8 mouse cellular contexts compared by ENCODE assay signal in the genomic region with DNA sequence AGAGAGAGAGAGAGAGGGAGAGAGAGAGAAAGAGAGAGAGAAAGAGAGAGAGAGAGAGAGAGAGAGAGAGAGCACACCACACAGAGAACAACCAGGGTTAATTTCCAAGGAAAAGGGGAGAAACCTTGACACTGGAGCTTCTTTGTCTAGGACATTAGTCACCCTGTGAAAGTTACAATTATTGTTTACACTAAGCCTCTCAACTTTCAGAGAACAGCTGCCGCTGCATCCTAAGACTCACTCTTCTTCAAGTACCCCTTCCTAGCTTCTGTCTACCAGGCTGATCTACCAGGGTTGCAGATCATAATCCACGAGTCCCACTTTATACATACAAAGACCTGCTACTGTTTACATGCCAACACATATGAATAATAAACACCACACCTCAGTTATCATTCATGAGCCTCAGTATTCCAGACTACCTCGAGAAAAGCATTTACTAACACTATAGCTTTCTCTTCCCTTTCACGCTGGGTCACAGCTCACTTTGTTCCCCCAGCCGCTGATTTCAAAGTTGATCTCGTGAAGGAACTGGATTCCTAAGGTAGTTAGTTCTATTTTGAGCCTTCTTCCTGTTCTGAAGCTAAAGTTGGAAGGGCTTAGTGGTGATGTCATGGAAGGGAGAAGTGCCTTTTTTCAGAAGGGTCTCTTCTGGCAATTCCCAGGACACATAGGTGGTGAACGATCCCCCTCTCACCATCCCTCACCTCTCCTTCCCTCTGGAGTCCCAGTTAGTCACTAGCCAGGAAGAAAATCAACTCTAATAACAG.
A peak's percentile ranks its signal among the peaks of the same experiment; 100 is the strongest.
DNase-seq lines count a peak whose midpoint lies in the region; ATAC-seq and TF ChIP-seq lines count a peak whose summit lies in the region.

No protein-coding gene starts in this region.

- no peak for DNase-seq in lung, postnatal 10 days
- DNase-seq in liver, embryonic 14.5 days (ENCODE audit: low read depth in 3 of 3, low spot score in 3 of 3) = no peak
- DNase-seq in stomach, postnatal 0 days (ENCODE audit: low spot score) = no peak
- no peak for DNase-seq in cerebellum, postnatal 14 days
- DNase-seq in left cerebral cortex, postnatal 14 days (ENCODE audit: low spot score in 2 of 2) = no peak

- intact Hi-C loops in left cerebral cortex, postnatal 14 days (cut with DNase I) = loop anchor here (10.0 kb wide), 1 partner anchor 291 kb away; the partner anchor contains the start of gene Leprot

- peak overlapping the region; percentile 79; the same call in 1 of the 2 replicates for H3K4me3 ChIP-seq in lung, embryonic 16.5 days (ENCODE audit: low read length)
- H3K4me3 ChIP-seq in heart, embryonic 11.5 days (ENCODE audit: low read depth, low read length) = peak overlapping the region; percentile 84
- no peak overlapping the region for H3K4me3 ChIP-seq in liver, embryonic 14.5 days (ENCODE audit: insufficient read depth in 1 of 2, low read depth in 2 of 2, low read length in 2 of 2)
- H3K4me3 ChIP-seq in stomach, postnatal 0 days (ENCODE audit: low read depth, low read length) = peak overlapping the region; percentile 89

- TF ChIP-seq CTCF in liver, embryonic 14.5 days (IDR thresholded peaks at IDR 0.05; ENCODE audit: low read depth) = no peak
- TF ChIP-seq CTCF in stomach, postnatal 0 days (IDR thresholded peaks at IDR 0.05; ENCODE audit: low read depth) = no peak

- 14% methylated on average over 7 of the region's 7 CpGs for WGBS in lung, embryonic 16.5 days
- WGBS in heart, embryonic 11.5 days (ENCODE audit: insufficient replicate concordance) = 23% methylated on average over 7 of the region's 7 CpGs
- 25% methylated on average over 7 of the region's 7 CpGs for WGBS in liver, embryonic 14.5 days (ENCODE audit: insufficient replicate concordance)
- 12% methylated on average over 7 of the region's 7 CpGs for WGBS in stomach, postnatal 0 days

- peaks cover 12% of the 10 kb centered on the region for H3K4me1 ChIP-seq in lung, embryonic 16.5 days (replicated peaks; ENCODE audit: control insufficient read depth, insufficient read depth, low read length)
- H3K4me1 ChIP-seq in heart, embryonic 11.5 days (ENCODE audit: control insufficient read depth, insufficient read depth, low read length) = peaks cover 8% of the 10 kb centered on the region; the same call in 1 of the 2 replicates
- peaks cover 5 to 17% of the 10 kb centered on the region in 2 experiments for H3K4me1 ChIP-seq in liver, embryonic 14.5 days (replicated peaks; ENCODE audit: control insufficient read depth in 2 of 2, insufficient read depth in 2 of 2, low read length in 1 of 2)
- H3K4me1 ChIP-seq in stomach, postnatal 0 days (replicated peaks; ENCODE audit: control insufficient read depth, insufficient read depth) = no peaks in the 10 kb centered on the region

- peak overlapping the region; percentile 99 for H3K4me2 ChIP-seq in lung, embryonic 16.5 days (ENCODE audit: low read depth, low read length)
- peak overlapping the region; percentile 94 for H3K4me2 ChIP-seq in heart, embryonic 11.5 days
- H3K4me2 ChIP-seq in liver, embryonic 14.5 days (ENCODE audit: low read depth) = peak overlapping the region; percentile 92
- peak overlapping the region; percentile 90 for H3K4me2 ChIP-seq in stomach, postnatal 0 days (replicated peaks; ENCODE audit: low read depth)

- no peak overlapping the region for H3K27ac ChIP-seq in lung, embryonic 16.5 days (ENCODE audit: low read length)
- H3K27ac ChIP-seq in heart, embryonic 11.5 days (ENCODE audit: low read depth, low read length) = peak overlapping the region; percentile 74
- H3K27ac ChIP-seq in liver, embryonic 14.5 days = no peak overlapping the region
- peak overlapping the region; percentile 98 for H3K27ac ChIP-seq in stomach, postnatal 0 days (replicated peaks)

- no peaks in the 10 kb centered on the region for H3K36me3 ChIP-seq in lung, embryonic 16.5 days (ENCODE audit: control insufficient read depth, insufficient read depth, low read length)
- no peaks in the 10 kb centered on the region for H3K36me3 ChIP-seq in heart, embryonic 11.5 days (ENCODE audit: control insufficient read depth, insufficient read depth, low read length)
- H3K36me3 ChIP-seq in liver, embryonic 14.5 days (replicated peaks; ENCODE audit: control insufficient read depth, insufficient read depth, low read depth) = no peaks in the 10 kb centered on the region
- no peaks in the 10 kb centered on the region for H3K36me3 ChIP-seq in stomach, postnatal 0 days (ENCODE audit: control insufficient read depth, insufficient read depth, low read length)

- H3K9me3 ChIP-seq in lung, embryonic 16.5 days (ENCODE audit: control insufficient read depth, low read length) = no peaks in the 10 kb centered on the region
- no peaks in the 10 kb centered on the region for H3K9me3 ChIP-seq in heart, embryonic 11.5 days (replicated peaks; ENCODE audit: control insufficient read depth, low read length)
- no peaks in the 10 kb centered on the region for H3K9me3 ChIP-seq in liver, embryonic 14.5 days (ENCODE audit: control insufficient read depth, low read length)
- H3K9me3 ChIP-seq in stomach, postnatal 0 days (ENCODE audit: control insufficient read depth, low read length) = no peaks in the 10 kb centered on the region

- H3K27me3 ChIP-seq in lung, embryonic 16.5 days (ENCODE audit: control insufficient read depth, insufficient read depth, low read depth, low read length) = no peaks in the 10 kb centered on the region
- H3K27me3 ChIP-seq in heart, embryonic 11.5 days (ENCODE audit: control insufficient read depth, insufficient read depth, low read length) = no peaks in the 10 kb centered on the region
- peaks cover 12% of the 10 kb centered on the region for H3K27me3 ChIP-seq in liver, embryonic 14.5 days (ENCODE audit: control insufficient read depth, insufficient read depth, low read length)
- no peaks in the 10 kb centered on the region for H3K27me3 ChIP-seq in stomach, postnatal 0 days (ENCODE audit: control insufficient read depth, insufficient read depth, low read length)

- no peak for TF ChIP-seq EP300 in liver, embryonic 14.5 days (IDR thresholded peaks at IDR 0.05; ENCODE audit: low read depth)
- TF ChIP-seq EP300 in stomach, postnatal 0 days (optimal IDR thresholded peaks at IDR 0.05) = no peak

- no peak for ATAC-seq in lung, embryonic 16.5 days (ENCODE audit: low read depth)
- ATAC-seq in heart, embryonic 11.5 days (replicated peaks; ENCODE audit: insufficient number of reproducible peaks, low FRiP score, low TSS enrichment) = no peak
- no peak for ATAC-seq in liver, embryonic 14.5 days (ENCODE audit: insufficient read depth)
- no peak for ATAC-seq in stomach, postnatal 0 days (ENCODE audit: low FRiP score, low TSS enrichment)
- no peak for ATAC-seq in erythroid progenitor cell, adult 5-6 weeks (replicated peaks; ENCODE audit: low FRiP score, poor library complexity, severe bottlenecking)

- no peak overlapping the region; the same call in 1 of the 2 replicates for H3K9ac ChIP-seq in lung, embryonic 16.5 days (ENCODE audit: low read length)
- H3K9ac ChIP-seq in heart, embryonic 11.5 days (ENCODE audit: low read depth, low read length) = peak overlapping the region; percentile 86
- no peak overlapping the region for H3K9ac ChIP-seq in liver, embryonic 14.5 days (replicated peaks)
- no peak overlapping the region for H3K9ac ChIP-seq in stomach, postnatal 0 days (ENCODE audit: low read length)

Comparison
In these comparisons a context has a peak if more than half of its experiments do, and no peak if none do; other contexts are left out.
1. H3K27ac ChIP-seq: peak in heart, embryonic 11.5 days (single experiment) and stomach, postnatal 0 days (single experiment); none in lung, embryonic 16.5 days (single experiment) and liver, embryonic 14.5 days (single experiment).
2. H3K4me3 ChIP-seq: peak in lung, embryonic 16.5 days (single experiment), heart, embryonic 11.5 days (single experiment) and stomach, postnatal 0 days (single experiment); none in liver, embryonic 14.5 days (0 of 2).
3. Peak in every context shown above with its lines, with median percentiles within 50 percentile points of each other: H3K4me2 ChIP-seq.